Mouse (Mus musculus): ENCODE measurements around the gene Npm1.

Gene Npm1

DNA sequence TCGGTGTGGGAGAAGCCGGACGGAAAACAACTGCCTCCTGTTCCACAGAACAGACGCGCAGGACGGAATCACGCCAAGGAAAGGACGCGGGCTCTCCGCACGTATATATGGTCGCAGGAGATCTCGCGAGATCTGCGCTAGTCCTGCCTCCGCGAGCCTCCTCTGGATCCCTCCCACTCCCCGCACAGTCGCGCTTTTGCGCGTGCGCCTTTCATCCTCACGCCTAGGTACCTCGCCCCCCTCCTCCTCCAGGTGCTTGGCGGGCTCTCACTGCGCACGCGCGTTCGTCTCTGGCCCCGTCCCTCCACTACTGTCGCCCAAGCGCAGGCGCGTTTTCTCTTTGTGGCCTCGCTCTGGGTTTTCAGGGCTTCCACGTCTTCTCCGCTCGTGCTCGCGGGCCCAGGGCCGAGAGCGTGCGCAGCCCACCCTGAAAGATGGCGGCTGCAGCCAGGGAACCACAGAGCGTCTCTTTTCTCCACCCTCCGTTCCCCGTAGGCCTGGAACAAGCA, at the start of gene Npm1:
Gene Npm1, minus strand, starts transcription at position 209 of the 509 bp plus-strand sequence.
- peak; percentile 99 to 100 for DNase-seq

DNA sequence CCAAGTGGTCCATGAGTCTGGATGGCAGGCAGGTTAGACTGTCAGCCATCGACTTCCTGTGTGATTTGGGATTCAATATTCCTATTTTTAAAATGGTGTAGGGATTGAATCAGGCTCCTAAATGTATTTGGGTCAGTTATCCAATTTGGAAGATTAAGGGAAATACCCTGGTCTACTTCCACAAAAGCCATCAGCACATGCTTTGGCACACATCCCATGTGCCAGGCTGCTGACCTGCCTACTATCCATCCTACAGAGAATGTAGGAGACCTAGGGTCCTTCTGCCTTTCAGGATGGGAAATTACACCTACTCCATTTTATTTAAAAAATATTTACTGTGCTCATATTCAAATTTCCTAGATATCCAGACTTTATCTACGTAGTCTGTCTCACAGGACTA, 44.4 kb upstream of the Npm1 start:
- DNase-seq, result no peak

DNA sequence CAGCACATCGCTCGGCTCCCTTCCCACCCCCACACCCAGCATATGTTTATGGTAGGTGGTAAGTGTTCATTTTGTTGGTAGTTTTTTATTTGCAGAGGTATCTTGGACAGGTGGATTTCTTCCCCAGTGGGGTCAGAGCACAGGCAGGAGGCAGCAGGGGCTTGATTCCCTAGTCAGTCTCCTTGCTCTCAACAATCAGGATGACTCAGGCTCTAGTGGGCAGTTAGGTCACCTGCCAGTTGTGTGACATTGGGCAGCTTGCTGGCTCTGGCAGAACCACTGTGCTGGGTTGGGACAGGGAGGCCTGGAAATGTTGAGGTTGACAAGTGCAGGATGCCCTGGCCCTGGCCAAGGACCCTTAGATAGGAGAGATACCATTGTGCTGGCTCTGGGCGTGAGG, 42.0 kb upstream of the Npm1 start:
- DNase-seq, result no peak

DNA sequence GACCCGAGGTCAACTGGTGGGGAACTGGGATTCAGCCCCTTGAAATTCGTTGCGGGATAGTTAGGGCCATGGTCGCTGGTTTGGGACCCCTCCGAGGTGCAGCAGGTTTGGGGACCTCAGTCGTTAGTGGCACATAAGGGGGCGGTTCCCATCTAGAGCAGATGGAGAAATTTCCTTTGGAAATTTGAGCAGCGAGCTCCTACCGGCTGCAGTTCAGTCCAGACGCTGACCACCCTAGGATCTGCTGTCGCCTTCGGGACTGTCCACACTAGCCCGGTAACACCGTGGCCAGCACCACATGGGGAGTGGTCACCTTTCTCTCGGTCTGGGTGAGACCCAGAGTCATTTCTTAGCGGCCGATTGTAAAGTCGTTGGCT, 41.3 kb upstream of the Npm1 start:
- DNase-seq, result no peak

GRCm38 (mm10) chr11:33203383-33204328, 40.6 kb upstream of the Npm1 start, which contains the start of gene Tlx3:
TSS of gene Tlx3 (minus strand) at chr11:33203589.
- peak; percentile 42 to 47 for DNase-seq

DNA sequence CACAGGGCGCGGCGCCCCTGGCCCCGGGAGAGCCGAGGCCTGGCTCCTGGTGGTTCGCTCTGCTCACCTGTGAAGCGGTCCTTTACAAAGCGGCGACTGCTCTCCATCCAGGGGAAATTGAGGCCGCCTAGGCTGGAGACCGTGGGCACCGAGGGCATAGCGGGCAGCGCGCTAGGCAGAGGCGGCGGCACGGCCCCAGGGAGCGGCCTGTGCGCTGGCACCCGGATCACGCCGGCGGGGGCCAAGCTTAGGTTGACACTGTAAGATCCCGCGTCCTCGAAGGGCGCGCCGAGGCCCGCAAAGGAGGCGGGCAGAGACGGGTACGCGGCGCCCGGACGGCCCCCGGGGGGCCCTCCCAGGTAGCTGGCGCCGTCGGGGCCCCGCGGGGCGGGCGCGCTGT, 40.0 kb upstream of the Npm1 start:
- DNase-seq, result no peak

DNA sequence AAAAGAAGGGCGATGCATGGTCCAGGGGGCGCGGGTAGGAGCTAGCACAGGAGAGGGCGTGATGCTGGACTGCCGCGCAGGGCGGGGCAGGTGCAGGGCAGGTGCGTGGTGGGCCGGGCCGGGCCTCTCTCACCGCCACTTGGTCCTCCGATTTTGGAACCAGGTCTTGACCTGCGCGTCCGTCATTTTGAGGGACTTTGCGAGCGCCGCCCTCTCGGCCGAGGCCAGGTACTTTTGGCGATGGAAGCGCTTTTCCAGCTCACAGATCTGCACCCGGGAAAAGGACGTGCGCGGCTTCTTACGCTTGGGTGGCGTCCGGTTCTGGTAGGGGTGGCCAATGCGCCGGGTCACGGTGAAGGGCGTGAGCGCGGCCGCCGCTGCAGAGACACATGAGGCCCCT, 39.3 kb upstream of the Npm1 start:
- no peak for DNase-seq

DNA sequence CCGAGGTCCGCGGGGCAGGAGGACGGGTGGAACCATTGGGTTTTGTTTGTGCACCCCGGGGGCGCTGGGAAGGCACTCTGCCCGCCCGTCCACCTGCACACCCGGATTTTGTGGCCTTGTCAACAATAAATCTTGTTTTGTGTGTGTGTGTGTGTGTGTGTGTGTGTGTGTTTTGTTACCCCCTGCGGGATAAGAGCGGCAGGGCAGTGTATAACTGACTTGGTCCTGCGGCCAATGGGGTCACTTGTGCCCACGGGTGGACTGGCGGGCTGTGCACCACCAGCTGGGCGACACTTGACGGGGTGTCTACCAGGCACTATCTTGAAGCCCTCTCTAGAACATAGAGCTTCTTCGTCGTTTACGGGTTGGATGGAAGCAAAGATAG, 38.6 kb upstream of the Npm1 start:
- no peak for DNase-seq

DNA sequence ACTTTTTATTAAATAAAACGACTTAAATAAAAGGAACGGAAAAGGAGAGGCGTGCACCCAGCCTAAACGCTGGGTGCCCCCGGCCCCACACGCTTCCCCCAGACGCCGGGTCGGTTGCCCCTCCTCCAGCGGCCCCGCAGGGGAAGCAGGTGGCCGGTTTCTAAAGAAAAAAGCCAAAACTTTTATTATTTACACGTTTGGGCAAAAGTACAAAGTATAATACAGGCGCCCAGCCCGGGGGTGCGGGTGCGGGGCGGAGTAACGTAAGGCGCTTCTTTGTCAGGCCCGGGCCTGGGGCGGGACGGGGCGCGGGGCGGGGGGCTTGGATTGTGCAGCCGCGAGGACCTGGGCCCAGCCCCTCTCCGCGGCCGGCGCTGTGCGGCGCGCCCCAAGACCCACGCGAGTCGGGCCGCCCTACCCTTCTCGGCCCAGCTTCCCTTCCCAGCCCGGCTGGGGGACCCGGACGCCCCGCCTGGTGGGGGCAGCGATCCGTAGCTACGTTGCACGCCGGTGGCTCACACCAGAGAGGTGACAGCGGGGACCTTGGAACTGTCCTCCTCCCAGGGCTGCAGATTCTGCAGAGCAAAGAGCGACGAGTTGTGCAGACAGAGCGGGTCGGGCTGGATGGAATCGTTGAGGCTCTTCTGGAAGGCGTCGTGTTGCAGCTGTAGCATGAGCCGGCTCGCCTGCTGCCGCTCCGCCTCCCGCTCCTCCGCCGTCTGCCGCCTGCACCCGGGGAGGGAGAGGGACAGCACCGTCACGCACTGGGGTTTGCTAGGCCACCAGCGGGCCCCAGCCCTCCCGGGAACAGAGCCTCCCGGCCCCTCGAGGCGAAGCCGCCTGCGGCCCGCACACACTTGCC, 38.0 kb upstream of the Npm1 start:
- peak; percentile 39 to 59 for DNase-seq

- DNase-seq, result no peak
These were observed 37.1 kb upstream of the Npm1 start for GRCm38 (mm10) chr11:33199906-33200763.

GRCm38 (mm10) chr11:33199117-33199514, 36.1 kb upstream of the Npm1 start:
- DNase-seq, result no peak

DNA sequence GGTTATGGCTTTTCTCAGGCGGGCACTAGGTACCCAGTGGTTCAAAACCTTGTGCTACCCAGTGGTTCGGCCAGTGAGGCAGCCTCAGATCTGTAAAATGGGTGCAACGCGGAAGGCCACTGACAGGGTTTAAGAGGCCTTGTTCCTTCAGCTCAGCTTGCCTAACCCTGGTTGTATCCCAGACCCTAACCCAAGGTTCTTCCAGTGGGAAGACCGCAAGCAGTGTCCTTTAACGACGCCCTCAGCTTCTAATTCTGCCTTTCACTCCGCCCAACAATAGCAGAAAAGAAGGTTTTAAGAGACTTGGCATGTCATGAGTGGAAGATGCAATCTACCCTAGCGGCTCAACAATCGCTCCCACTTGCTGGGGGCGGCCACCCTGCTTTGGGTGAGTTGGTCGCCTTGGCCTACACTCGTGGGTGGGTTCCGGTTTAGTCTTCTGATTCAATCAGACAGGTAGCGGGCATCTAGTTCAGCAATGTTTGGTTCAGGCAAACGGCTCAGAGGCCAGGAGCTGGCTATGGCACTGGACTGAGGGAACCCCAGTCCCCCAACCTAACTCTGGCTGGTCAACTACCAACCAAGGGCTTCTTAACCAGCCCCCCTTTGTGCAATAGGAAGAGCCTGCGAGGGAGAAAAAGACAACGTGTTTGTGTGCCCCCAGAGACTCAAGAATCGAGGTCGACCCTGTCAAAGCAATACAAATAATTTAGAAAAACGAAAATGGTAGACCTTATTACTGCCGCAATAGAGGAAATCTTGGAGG, 35.5 kb upstream of the Npm1 start:
- DNase-seq, result no peak

- DNase-seq, result no peak
These were observed 34.7 kb upstream of the Npm1 start for GRCm38 (mm10) chr11:33197673-33198072.

DNA sequence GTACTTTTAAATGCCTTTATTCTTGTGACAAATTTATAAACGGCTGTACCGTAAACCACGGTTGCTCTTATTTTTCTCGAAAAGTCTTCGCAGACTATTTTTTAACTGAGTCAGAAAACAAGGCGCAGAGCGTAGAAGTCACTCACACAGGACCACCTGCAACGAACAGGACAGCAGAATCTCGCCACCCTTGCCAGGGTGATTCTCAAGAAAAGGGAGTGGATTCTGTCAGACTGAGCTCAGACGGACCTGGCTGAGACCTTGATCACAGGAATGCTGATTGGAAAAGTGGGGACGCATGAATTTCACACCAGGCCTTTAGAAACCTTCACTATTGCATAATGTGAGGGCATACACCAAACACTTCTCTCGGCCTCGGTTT, 34.1 kb upstream of the Npm1 start:
- no peak for DNase-seq

GRCm38 (mm10) chr11:33196447-33197132, 33.6 kb upstream of the Npm1 start:
- DNase-seq, result no peak

GRCm38 (mm10) chr11:33195531-33196446, 32.8 kb upstream of the Npm1 start:
- no peak for DNase-seq

DNA sequence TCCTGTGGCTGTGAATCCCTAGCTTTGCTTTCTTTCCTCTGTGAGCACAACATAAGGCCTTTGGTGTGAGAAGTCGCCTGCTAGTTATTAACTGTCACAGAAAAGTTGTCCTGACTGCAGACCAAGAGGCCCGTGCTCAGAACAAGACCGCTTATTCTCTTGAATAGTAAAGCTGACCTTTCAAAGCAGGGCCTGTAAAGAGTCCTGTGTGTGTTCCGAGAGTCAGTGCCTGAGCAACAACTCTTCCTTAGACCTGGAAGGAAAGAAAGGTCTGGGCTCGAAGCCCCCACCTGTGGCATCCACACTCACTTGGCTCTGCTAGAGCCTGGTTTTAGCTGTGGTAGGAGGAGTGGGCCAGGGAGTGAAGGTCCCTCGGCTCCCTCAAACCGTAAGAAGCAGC, 32.1 kb upstream of the Npm1 start:
- no peak for DNase-seq

DNA sequence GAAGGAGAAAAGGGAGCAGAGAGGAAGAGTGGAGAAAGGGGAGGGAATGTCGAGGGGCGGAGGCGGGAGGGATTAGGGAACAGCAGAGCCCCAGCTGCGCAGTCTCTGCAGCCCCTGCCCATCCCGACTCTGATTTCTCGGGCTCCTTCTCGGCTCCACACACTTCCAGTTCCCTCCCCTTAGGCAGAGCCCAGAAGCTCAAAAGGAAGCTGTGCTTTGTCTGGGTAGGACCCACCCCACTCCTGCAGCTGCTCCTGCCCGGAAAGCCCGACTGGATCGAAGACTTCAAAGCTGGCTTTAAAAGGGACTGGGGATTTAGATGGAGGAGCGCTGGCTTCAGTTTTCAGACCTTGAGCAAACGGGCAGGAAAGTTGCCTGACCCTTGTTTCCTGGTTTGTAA, 30.7 kb upstream of the Npm1 start:
- no peak for DNase-seq

GRCm38 (mm10) chr11:33181804-33182203, 18.8 kb upstream of the Npm1 start:
- DNase-seq, result no peak

DNA sequence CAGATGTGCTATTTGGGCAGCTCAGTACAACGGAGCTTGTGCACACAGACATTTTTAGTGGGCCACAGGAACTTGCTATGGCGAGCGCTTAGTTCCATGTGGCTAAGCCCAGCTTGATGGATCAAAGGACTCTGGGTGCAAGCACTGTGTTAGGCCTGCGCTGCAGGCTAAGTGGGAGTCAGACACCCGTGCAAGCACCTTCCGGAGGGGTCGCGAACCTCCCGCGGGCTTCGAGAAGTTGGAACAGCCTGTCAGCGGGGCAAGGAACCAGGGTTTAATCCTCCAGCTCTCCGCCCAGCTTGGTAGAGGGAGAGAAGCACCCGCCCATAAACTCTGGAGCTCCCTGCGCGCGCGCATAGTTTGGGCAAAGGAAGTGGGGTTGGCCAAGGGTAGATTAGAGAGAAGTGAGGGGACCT, 17.7 kb upstream of the Npm1 start:
- DNase-seq, result no peak
